Mouse (Mus musculus) midbrain, embryonic 10.5 days (tissue): ENCODE results near the gene D630003M21Rik. TPM values are rescaled to one million over a fixed set of nuclear protein-coding genes. Genes with fewer than 3 reads are reported as not detected.

ENCODE experiments used
- DNase-seq: peaks from one replicate; pipeline ENCODE4 v3.0.0-alpha.2; 2017; ENCODE audit warnings: low spot score
- H3K27ac ChIP-seq: fragments of 300-500 bp; sonication (generic); replicated peaks from 2 replicates; pipeline ENCODE4 v1.5.1; 2016; ENCODE audit warnings: mild to moderate bottlenecking
- H3K27me3 ChIP-seq: fragments of 300-500 bp; sonication (generic); 2 replicates; pipeline ENCODE4 v1.6.1; 2016; ENCODE audit warnings: low read depth, mild to moderate bottlenecking; ENCODE audit not compliant: poor library complexity, severe bottlenecking
- H3K36me3 ChIP-seq: fragments of 300-500 bp; sonication (generic); 2 replicates; pipeline ENCODE4 v1.6.1; 2016; ENCODE audit warnings: mild to moderate bottlenecking, moderate library complexity
- H3K4me1 ChIP-seq: fragments of 300-500 bp; sonication (generic); 2 replicates; pipeline ENCODE4 v1.6.1; 2016
- H3K4me3 ChIP-seq: fragments of 300-500 bp; sonication (generic); 2 replicates; pipeline ENCODE4 v1.5.1; 2016; ENCODE audit warnings: mild to moderate bottlenecking, moderate library complexity
- H3K9me3 ChIP-seq: fragments of 300-500 bp; sonication (generic); replicated peaks from 2 replicates; pipeline ENCODE4 v1.6.1; 2016; ENCODE audit warnings: mild to moderate bottlenecking
- WGBS: fragments of 180-500 bp; shearing (Covaris S2); methylation state at CpG from one replicate; pipeline ENCODE4 v1.1.7; 2016; 5-methylcytosine and 5-hydroxymethylcytosine counted together
- polyA plus RNA-seq: library from polyadenylated mRNA; unstranded; fragments of >200 nt; fragmentation: Nextera tagmentation; extraction: Ambion mirVana; gene quantifications from 2 replicates; pipeline ENCODE4 v1.2.1, GENCODE M21; 2016

The D630003M21Rik gene
- polyA plus RNA-seq, 1 experiment from 2014 or later = 2.3 TPM

- H3K4me1 ChIP-seq = peaks cover 56% of the 10 kb centered on the region
- H3K27me3 ChIP-seq = no peaks in the 10 kb centered on the region
- no peak overlapping the region for H3K27ac ChIP-seq
- WGBS = 91% methylated on average over 7 of the region's 7 CpGs
- no peaks in the 10 kb centered on the region for H3K36me3 ChIP-seq
- H3K4me3 ChIP-seq = no peak overlapping the region
- peaks cover 4% of the 10 kb centered on the region; the same call in 1 of the 2 replicates for H3K9me3 ChIP-seq
- no peak for DNase-seq
Observed at GRCm38 (mm10) chr2:158155101-158155500, 73.9 kb downstream of the D630003M21Rik start.

- Histone ChIP-seq H3K9me3 (peaks cover 4% of the 10 kb centered on the region; the same call in 1 of the 2 replicates), H3K27me3 (no peaks in the 10 kb centered on the region), H3K27ac (peak overlapping the region; percentile 86; the same call in 1 of the 2 replicates), H3K4me3 (no peak overlapping the region), H3K4me1 (peaks cover 52% of the 10 kb centered on the region), H3K36me3 (no peaks in the 10 kb centered on the region)
- no peak for DNase-seq
- 64% methylated on average over 8 of the region's 8 CpGs for WGBS
Observed at GRCm38 (mm10) chr2:158154641-158155040, 74.4 kb downstream of the D630003M21Rik start.

GRCm38 (mm10) chr2:158153728-158154343 is 75.2 kb downstream of the D630003M21Rik start:
- Histone ChIP-seq H3K36me3 (no peaks in the 10 kb centered on the region), H3K4me3 (peak overlapping the region; percentile 50), H3K27me3 (no peaks in the 10 kb centered on the region), H3K9me3 (peaks cover 4% of the 10 kb centered on the region; the same call in 1 of the 2 replicates), H3K4me1 (peaks cover 44% of the 10 kb centered on the region), H3K27ac (peak overlapping the region; percentile 86)
- DNase-seq = peak; percentile 51
- WGBS = 2% methylated on average over 22 of the region's 22 CpGs

- Histone ChIP-seq H3K4me1 (peaks cover 38% of the 10 kb centered on the region), H3K36me3 (no peaks in the 10 kb centered on the region), H3K4me3 (no peak overlapping the region; the same call in 1 of the 2 replicates), H3K9me3 (peaks cover 4% of the 10 kb centered on the region; the same call in 1 of the 2 replicates), H3K27me3 (no peaks in the 10 kb centered on the region), H3K27ac (peak overlapping the region; percentile 86)
- 34% methylated on average over 6 of the region's 6 CpGs for WGBS
- peak; percentile 61 for DNase-seq
Observed at GRCm38 (mm10) chr2:158152685-158153309, 76.2 kb downstream of the D630003M21Rik start.

- Histone ChIP-seq H3K9me3 (peaks cover 4% of the 10 kb centered on the region; the same call in 1 of the 2 replicates), H3K36me3 (no peaks in the 10 kb centered on the region), H3K4me1 (peaks cover 34% of the 10 kb centered on the region), H3K4me3 (no peak overlapping the region), H3K27ac (no peak overlapping the region), H3K27me3 (peaks cover 10% of the 10 kb centered on the region)
- no peak for DNase-seq
- 98% methylated on average over 3 of the region's 3 CpGs for WGBS
Observed at GRCm38 (mm10) chr2:158151077-158151476, 77.9 kb downstream of the D630003M21Rik start.

GRCm38 (mm10) chr2:158146971-158147370 is 82.1 kb downstream of the D630003M21Rik start:
- peaks cover 4% of the 10 kb centered on the region; the same call in 1 of the 2 replicates for H3K9me3 ChIP-seq
- H3K27me3 ChIP-seq = peaks cover 32% of the 10 kb centered on the region
- H3K36me3 ChIP-seq = no peaks in the 10 kb centered on the region
- H3K4me3 ChIP-seq = no peak overlapping the region
- no peak overlapping the region for H3K27ac ChIP-seq
- WGBS = 89% methylated on average over 8 of the region's 8 CpGs
- no peak for DNase-seq
- peaks cover 32% of the 10 kb centered on the region for H3K4me1 ChIP-seq

- DNase-seq = peak; percentile 82
Observed at GRCm38 (mm10) chr2:158146223-158146622, 82.8 kb downstream of the D630003M21Rik start, which contains the start of gene Tgm2. Gene Tgm2, minus strand, starts transcription at chr2:158146436.

GRCm38 (mm10) chr2:158145528-158146065 is 83.4 kb downstream of the D630003M21Rik start:
- WGBS = 69% methylated on average over 5 of the region's 5 CpGs
- no peak for DNase-seq
- H3K27ac ChIP-seq = peak overlapping the region; percentile 74
- H3K36me3 ChIP-seq = no peaks in the 10 kb centered on the region
- H3K9me3 ChIP-seq = no peaks in the 10 kb centered on the region
- peak overlapping the region; percentile 52 for H3K4me3 ChIP-seq
- peaks cover 38% of the 10 kb centered on the region for H3K4me1 ChIP-seq
- H3K27me3 ChIP-seq = peaks cover 32% of the 10 kb centered on the region

More at GRCm38 (mm10) chr2:158146223-158146622, 82.8 kb downstream of the D630003M21Rik start, which contains the start of gene Tgm2:
- peak within 1 kb of the TSS; percentile 74 for H3K27ac ChIP-seq
- H3K36me3 ChIP-seq = no peaks in the 10 kb centered on the region
- 1% methylated on average over 33 of the region's 33 CpGs for WGBS
- peaks cover 32% of the 10 kb centered on the region for H3K27me3 ChIP-seq
- H3K4me3 ChIP-seq = peak within 1 kb of the TSS; percentile 52
- H3K9me3 ChIP-seq = peaks cover 4% of the 10 kb centered on the region; the same call in 1 of the 2 replicates
- H3K4me1 ChIP-seq = peaks cover 32% of the 10 kb centered on the region

- peaks cover 44% of the 10 kb centered on the region for H3K4me1 ChIP-seq
- 88% methylated on average over 6 of the region's 6 CpGs for WGBS
- DNase-seq = no peak
- H3K36me3 ChIP-seq = no peaks in the 10 kb centered on the region
- peaks cover 32% of the 10 kb centered on the region for H3K27me3 ChIP-seq
- H3K9me3 ChIP-seq = no peaks in the 10 kb centered on the region
- 0 out of 2 replicates have a peak overlapping the region, but pooled peaks have one; percentile 52 for H3K4me3 ChIP-seq
- H3K27ac ChIP-seq = no peak overlapping the region
Observed at GRCm38 (mm10) chr2:158144750-158145527, 84.1 kb downstream of the D630003M21Rik start.

GRCm38 (mm10) chr2:158144263-158144662 is 84.8 kb downstream of the D630003M21Rik start:
- Histone ChIP-seq H3K9me3 (no peaks in the 10 kb centered on the region), H3K4me3 (no peak overlapping the region), H3K27me3 (peaks cover 32% of the 10 kb centered on the region), H3K4me1 (peaks cover 50% of the 10 kb centered on the region), H3K27ac (peak overlapping the region; percentile 25), H3K36me3 (no peaks in the 10 kb centered on the region)
- 52% methylated on average over 8 of the region's 8 CpGs for WGBS
- DNase-seq = no peak

GRCm38 (mm10) chr2:158143816-158144215 is 85.2 kb downstream of the D630003M21Rik start:
- no peaks in the 10 kb centered on the region for H3K36me3 ChIP-seq
- DNase-seq = no peak
- WGBS = 47% methylated on average over 3 of the region's 3 CpGs
- peaks cover 50% of the 10 kb centered on the region for H3K4me1 ChIP-seq
- peak overlapping the region; percentile 25 for H3K27ac ChIP-seq
- H3K9me3 ChIP-seq = no peaks in the 10 kb centered on the region
- H3K27me3 ChIP-seq = peaks cover 32% of the 10 kb centered on the region
- no peak overlapping the region for H3K4me3 ChIP-seq

- H3K4me3 ChIP-seq = no peak overlapping the region
- WGBS = 81% methylated on average over 18 of the region's 18 CpGs
- no peaks in the 10 kb centered on the region for H3K9me3 ChIP-seq
- no peak for DNase-seq
- H3K27me3 ChIP-seq = peaks cover 32% of the 10 kb centered on the region
- H3K36me3 ChIP-seq = no peaks in the 10 kb centered on the region
- H3K27ac ChIP-seq = peak overlapping the region; percentile 38; the same call in 1 of the 2 replicates
- H3K4me1 ChIP-seq = peaks cover 50% of the 10 kb centered on the region
Observed at GRCm38 (mm10) chr2:158142981-158143380, 86.0 kb downstream of the D630003M21Rik start.
